Mouse (Mus musculus) spleen, postnatal 14 days (tissue): ENCODE data around the gene Anks1b.

ENCODE experiments used
- DNase-seq, 2 experiments: peaks; one replicate each; pipeline ENCODE4 v3.0.0; 2021 to 2022; ENCODE audit warnings: low spot score in 2 of 2

Gene Anks1b

DNA sequence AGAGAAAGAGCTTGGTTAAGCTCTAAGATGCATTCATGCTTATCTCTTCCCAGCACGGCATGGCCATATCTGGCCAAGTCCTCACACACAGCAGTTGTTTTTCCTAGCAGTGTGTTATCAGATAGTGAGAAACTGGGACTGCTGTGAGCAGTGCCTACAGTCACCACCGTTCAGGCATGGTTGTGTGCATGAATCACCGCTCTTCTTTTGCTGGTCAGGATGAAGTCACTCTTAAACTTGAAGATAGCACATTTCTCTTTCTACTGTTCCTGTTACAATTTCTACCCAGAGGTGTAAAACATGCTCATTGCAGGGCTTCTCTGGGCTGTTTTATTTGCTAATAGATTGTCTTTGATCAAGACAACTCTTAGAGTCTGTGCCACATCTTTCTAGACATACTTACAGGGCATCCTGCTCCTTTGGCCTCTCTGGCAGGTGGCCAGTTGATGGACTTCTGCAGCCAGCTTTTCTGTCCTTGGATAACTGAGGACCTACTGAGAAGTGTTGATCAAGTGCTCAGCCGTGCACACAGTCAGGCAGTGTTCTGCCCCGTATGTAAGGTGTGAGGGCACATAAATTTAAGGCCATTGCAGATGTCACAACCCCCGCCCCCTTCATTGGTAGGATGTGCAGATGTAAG lies 296.8 kb downstream of the Anks1b start:
- no peak for DNase-seq

DNA sequence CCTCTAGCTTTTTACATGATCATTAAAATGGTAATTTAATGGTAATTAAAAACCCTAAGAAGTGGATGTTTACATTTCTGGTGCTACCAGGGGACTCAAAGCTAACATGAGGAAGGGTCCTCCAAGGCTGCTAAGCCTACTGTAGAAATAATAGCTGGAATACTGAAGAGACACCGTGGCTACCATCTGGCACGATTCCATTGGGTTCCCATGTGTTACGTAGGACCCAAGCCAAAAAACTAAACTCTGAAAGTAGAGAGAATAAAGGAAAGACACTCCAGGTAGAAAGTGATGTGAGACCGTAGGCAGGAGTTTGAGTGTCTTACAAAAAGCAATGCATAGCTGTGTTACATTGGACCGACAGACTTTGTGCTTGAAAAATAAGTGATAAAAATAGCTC lies 317.1 kb downstream of the Anks1b start:
- no peak for DNase-seq

DNA sequence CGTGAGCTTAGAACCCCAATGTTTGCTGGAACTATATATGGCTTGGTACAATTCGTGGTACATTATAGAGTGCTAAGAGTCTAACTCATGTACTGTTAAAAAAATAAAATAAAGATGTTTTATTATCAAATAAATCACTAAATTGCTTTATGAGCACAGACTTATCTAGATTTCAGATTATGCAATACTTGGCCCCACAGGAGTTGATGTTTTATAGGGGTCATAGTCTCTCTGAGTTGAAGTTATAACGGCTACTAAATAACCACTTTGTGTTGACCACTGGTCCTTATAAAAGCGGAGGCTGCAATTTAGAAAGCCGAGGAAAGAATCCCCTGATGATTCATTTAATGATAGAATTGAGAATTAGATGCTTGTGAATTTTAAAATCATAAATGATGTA lies 323.6 kb downstream of the Anks1b start:
- no peak for DNase-seq

DNA sequence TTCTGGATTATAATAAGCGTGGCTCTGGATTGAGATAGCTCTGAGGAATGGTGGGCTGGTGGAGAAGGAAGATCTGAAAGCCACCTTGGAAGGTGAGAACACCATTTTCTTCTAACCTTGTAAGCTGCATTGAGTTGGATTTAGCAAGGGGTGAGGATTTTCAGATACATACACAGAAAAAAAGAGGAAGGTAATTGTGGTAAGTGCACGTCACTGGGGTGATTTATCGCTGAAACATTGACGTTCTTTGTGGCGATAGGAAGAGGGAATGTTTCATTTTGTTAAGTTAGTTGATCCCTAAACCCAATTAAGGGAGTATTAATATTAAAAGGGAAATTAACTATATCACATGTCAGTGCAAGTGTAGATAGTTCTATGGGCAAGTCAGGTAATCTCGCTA lies 336.7 kb downstream of the Anks1b start:
- no peak for DNase-seq

DNA sequence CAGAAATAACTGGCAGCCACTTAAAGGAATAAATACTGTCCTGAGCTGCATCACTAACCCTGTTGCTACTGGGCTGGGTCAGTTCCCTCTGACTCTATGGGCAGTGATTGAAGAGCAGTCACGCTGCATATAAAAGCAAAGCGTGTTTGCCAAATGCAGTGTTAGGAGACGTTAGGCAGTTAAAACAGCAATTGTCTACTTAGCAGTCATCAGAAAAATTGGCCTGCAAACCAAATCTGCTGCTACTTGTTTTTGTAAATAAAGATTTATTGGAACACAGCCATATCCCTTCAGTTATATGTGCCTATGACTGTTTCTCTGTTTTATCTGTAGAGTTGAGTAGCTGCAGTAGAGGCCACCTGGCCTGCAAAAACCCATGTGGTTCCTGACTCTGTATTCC lies 347.2 kb downstream of the Anks1b start:
- no peak for DNase-seq

DNA sequence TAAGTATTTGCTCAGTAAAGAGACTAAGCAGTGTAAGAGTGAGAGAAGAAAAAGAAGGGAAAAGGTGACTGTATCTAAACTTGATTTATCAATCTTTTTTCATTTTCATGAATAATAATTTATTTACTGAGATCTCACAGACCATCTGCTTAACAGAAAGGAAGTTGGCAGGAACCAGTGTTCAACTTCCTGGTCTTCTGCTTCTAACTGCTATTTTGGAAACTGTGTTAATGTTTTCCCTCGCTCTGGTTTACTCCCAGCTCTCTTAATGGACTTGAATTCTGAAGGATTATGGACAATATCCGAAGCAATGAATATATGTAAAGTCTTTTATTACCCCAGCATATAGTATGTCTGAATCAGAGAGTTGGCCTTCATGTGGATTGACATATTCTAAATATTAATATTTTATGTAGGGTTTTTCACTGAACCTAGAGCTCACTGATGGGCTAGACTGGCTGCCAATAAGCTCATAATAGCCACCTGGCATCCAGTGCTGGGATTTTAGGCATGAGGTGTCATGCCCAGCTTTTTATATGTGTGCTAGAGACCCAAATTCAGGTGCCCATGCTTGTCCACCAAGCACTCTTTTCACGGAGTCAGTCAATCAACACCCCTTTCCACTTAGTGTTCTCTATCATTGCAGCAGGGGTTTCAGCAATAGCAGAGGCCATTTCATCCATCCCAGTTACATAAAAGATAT lies 349.6 kb downstream of the Anks1b start:
- DNase-seq = no peak

DNA sequence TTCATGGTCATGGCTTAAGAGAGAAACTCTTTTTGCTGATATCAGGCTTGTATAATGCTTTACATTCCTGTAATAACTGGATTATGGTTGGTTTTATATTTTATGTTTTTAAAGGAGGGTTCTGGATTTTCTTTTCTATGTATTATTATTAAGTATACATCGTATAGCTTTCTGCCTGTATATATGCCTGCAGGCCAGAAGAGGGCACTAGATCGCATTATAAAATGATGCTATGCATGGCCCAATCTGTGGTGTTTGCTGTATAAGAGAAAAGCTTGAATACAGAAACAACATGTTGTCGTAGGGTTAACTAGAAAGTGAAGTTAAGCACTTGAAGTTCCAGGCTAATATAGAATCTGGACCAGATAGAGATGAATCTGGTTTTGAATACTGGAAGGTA lies 362.0 kb downstream of the Anks1b start:
- no peak for DNase-seq

DNA sequence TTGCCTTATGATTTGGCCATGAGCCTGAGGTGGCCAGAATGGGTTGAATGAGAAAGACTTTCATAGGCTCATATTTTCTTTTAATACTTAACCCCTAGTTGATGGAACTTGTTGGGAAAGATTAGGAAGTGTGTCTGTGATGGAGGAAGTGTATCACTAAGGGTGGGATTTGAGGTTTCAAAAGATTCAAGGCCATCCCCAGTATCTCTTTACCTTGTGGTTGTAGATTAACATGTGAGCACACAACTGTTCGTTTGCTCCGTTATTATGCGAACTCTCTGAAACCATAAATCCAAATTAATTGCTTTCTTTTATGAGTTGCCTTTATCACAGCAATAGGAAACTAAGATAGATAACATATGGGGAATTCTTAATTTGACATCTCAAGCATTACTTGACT lies 364.0 kb downstream of the Anks1b start:
- no peak for DNase-seq

DNA sequence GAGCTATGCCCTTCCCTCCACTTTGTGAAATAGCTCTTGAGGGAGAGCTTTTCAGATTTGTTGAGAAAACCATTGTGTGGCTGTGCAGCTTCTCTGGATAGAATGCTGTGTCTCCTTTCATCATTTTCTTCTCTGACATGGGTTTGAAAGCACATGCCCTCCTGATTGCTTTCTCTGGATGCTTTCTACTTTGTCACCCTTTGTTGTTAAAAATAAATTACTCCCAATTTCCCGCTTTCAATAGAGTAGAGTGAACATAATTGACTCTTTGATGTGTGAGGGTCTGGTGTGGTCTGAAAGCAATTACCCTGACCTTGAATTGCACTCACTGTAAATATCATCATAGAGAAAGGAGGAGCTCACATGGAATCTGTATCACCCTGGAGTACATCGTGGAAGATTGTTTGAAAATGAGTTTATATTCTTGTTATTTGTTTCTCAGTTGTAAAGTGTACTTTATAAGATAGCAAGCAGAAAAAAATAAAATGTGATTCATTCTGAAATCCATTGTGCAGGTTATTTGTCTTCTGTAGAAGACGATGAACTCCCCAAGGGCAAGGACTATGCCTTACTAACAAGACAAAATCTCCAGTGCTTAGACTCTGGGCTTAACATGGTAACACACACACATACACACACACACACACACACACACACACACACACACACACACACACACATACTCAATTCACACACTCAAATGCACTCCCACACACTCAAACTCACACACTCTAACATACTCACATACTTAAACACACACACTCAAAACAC lies 385.8 kb downstream of the Anks1b start:
- DNase-seq = no peak

DNA sequence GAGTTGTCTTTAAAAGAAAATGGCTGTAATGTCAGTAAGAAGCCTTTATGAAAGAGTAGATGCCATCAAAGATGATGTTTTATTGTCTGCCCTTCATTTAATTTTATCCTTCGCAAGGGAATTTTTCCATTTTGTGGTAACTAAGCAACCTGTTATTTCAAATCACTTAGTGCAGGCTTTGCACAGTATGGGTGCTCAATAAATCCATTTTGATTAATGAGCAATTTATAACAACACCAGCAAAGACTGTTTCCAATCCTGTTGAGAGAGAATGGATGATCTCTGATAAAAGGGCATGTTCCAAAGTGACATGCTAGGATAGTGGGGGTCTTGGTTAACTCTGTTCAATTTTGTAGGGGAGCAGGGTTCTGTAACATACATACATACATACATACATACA lies 398.0 kb downstream of the Anks1b start:
- DNase-seq = no peak

DNA sequence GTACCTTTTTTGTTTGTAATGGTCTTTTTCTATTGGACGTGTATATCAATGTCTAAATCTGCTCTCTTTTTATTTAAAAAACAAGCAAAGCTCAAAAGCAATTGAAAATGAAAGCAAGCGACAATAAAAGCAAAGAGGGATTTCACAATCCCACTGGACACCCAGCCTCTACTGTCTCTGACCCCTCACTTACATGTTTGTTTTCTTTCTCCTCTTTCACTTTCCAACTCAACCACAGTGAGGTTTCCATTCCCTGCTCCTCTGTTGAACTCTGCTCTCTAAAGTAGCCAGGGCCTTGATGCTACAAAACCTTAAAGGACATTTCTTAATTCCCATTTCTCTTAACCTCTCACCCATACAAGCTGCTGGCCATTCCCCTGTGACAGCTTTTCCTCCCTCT lies 400.0 kb downstream of the Anks1b start:
- DNase-seq = no peak

DNA sequence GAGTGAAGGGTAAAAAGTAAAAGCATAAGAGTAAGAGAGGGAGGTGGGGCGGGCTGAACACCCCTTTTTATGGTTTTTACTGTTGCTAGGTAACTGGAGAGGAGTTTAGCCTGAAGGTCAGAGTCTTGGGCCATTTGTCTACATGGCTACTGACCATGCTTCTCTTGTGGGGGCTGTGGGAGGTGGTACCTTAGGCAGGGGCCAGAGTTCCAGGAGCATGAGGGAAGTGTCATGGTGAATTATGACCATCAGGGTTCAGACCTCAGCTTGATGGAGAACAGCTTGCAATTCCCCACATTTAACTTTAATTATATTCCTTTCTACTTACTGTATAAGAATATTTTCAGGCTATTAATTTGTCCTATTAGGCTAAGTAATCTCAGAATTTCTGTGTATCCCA lies 413.3 kb downstream of the Anks1b start:
- DNase-seq = no peak

DNA sequence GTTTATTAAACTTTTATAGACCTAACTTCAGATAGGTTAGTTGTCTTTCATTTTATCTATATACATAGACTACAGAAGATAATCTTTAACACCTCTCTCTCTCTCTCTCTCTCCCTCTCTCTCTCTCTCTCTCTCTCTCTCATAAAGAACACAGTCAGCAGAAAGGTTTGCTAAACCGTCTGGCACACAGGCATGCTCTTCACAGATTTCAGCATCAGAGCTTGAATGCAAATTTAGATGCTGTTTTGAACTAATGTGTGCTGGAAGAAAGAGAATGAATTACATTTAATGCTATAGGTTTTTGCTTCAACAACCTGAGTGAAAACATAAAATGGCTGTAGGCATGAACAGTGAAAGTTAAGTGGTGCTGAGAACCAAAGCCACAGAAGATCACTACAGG lies 429.9 kb downstream of the Anks1b start:
- no peak for DNase-seq

DNA sequence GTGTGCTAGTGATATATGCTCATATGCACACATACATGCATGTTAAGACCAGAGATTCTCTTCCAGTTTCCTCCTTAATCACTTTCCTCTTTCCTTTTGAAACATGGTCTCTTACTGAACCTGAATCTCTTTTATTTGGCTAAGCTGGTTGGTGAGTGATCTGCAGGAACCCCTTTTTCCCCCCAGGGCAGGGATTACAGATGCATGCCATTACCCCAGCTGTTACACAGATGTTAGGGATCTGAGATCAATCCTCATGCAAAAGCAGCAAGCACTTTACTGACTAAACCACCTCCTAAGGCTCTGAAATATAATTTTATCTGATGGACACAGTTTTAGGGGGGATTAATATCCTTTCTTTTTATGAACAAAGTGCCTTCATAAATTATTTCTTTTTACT lies 432.8 kb downstream of the Anks1b start:
- no peak for DNase-seq

DNA sequence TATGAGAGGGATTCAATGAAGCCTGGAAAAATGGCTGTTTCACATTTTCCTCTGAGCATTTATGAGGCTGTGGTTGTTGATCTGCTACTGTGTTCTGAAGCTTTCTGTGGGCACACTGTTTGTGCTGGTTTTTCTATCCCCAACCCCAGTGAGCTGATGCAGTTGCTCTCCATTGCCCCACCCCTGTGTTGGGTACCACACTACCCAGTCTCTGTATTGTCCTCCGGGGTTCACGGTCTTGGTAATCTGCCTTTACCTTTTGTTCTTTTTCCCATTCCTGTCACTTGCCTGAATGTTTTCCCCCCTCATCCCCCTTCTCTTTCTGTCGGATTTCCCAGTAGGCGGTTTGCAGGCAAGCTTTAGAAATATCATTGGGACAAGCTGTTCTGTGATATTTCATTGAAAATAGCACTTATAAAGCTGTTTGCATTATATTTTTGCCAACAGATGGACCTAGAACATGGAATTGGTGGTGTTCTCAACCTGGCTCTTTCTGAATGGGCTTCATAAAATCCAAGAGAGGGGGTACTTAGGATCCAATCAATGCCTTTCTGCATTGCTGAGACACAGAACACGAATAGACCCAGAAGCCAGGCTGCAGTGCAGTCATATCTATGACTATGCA lies 434.7 kb downstream of the Anks1b start:
- DNase-seq = no peak

DNA sequence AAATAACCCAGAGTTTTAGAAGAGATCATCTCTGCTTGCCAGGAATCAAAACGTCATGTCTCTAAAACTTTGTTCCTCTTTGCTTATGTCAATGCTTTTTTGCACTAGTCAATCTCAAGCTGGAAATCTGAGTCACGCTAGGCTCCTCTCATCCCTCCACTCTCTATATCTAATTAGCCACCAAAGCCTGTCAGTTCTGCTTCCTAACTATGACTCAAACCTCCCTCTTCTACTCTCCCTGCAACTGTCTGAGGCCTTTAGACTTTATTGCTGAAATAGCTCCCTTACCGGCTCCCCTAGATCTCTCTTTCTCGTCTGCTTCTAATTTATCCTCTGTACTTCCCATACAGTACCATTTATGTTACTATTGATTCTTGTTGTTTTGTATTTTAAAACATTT lies 456.5 kb downstream of the Anks1b start:
- DNase-seq = no peak

DNA sequence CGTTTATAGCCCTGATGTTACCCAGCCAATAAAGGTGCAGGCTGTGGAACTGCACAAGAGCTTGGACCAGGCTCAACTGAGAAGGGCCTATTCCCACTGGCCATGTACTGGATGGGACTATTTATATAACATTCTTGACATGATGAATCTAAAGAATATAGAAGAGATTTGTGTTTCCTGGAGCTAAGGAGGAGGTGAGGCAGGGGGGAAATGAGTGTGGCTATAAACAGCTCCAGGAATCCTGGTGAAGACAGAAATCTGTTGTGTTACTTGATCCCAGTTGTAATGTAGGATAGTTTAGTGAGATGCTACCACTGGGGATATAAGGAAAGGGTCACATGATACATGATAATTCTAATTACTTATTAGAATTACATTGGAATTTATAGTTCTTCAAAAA lies 472.1 kb downstream of the Anks1b start:
- DNase-seq = no peak

DNA sequence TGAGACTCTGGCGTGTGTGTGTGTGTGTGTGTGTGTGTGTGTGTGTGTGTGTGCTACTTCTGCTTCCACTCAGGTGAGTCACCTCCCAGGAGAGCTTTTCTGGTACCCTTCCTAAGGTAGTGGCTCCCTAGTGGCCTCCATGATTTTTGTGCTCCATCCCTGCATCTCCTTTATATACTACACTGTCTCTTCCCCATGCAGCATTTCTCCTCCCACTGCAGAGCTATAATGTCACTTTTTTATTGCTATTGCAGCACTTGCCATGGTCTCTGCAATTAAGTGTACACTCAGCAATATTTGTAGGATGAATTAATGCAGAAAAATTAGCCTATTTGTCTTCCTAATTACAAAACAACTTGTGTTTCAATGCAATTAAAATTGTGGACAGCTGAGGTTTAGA lies 482.9 kb downstream of the Anks1b start:
- no peak for DNase-seq

DNA sequence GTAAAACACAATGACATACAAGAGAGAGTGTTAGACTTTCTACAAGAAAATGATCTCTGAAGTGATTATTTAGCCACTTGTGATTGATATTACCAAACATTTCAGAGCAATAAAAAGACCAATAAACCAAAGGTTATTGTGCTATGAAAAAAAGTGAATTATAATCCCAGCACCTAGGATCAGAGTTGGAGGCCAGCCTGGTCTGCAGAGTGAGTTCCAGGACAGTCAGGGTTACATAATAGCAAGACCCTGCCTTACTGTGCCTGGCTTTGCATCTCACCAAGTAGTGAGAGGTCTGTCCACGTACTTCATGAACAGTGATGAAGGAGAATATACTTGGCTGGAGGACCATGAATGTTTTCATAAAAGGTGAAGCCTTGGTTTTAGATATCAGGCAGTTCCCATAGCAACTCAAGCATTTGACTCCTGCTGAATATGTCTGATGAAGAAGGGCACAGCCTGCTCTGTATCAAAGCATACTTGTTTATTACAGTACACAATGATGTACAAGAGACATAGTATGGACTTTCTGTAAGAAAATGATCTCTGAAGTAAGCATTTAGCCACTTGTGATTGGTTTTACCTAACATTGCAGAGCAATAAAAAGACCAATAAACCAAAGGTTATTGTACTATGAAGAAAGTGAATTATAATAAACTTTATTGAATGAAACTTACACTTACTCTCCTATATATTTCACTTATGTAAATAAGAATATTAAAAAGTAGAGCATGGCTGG lies 484.0 kb downstream of the Anks1b start:
- DNase-seq = no peak

DNA sequence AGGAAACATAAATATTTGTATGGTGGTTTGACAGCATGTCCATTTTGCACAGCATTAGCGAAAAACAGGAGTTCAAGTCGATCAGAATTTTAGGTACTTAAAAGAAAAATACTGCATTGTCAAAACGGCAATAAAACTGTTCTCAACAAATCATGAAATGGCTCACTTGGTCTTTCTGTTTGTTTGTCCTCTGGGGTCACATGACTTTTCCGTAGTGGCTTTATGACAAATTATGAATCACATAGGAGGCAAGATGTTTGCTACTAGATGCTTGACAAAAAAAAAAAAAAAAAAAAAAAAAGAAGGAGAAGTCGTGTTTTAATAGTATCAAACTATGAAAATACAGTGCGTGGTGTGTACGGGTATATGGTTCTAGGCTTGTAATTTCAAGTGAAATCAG lies 495.7 kb downstream of the Anks1b start:
- DNase-seq = no peak

DNA sequence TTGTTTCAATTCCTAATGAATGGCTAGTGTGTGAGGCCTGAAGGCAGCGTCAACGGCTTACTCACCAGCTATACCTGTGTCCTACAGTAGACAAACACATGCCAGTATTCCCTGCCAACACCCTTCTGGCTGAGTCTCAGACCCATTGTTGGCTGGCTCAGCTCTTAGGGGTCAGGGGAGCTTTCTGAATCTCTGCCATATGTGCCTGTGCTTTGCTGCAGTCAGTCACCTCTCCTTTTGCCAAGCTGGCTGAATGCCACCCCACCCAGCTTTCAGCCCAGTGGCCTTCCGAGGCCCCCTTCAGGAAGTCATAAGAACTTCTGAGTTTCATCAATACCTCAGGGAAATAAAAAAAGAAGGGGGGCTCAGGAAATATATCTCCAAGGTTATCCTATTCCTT lies 497.4 kb downstream of the Anks1b start:
- DNase-seq = no peak

DNA sequence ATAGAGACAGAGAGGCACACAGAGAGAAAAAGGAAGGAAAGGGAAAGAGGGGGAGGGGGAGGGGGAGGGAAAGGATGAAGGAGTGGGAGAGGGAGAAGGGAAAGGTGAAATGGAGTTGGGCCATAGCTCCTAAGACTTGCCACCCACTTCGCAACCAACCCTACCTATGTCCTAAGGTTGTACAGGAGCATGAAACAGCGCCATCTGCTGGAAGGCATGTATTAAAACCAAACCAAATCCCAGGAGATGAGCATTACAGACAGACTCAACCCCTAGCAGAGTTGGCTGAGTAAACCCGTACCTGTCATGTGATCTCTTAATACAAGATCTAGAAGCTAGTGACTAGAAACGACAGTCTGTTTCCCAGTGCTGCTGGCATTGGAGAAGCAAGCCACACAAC lies 500.2 kb downstream of the Anks1b start:
- no peak for DNase-seq
